Mouse (Mus musculus) neural tube, embryonic 12.5 days (tissue): ENCODE measurements around the gene Atp6v0e2. TPM values are rescaled to one million over a fixed set of nuclear protein-coding genes. Genes with fewer than 3 reads are reported as not detected.

ENCODE experiments used
- ATAC-seq: fragments of 200-750 bp; cut with Nextera tagmentation; 2 replicates; pipeline ENCODE4 v1.8.0; 2017; ENCODE audit warnings: low read depth, mild to moderate bottlenecking, moderate TSS enrichment, moderate library complexity; ENCODE audit not compliant: low FRiP score
- H3K27ac ChIP-seq: fragments of 300-500 bp; sonication (generic); 2 replicates; pipeline ENCODE4 v1.5.1; 2016
- H3K27me3 ChIP-seq: fragments of 300-500 bp; sonication (generic); replicated peaks from 2 replicates; pipeline ENCODE4 v1.6.1; 2016; ENCODE audit warnings: mild to moderate bottlenecking
- H3K36me3 ChIP-seq: fragments of 300-500 bp; sonication (generic); 2 replicates; pipeline ENCODE4 v1.6.1; 2016; ENCODE audit warnings: mild to moderate bottlenecking
- H3K4me1 ChIP-seq: fragments of 300-500 bp; sonication (generic); 2 replicates; pipeline ENCODE4 v1.6.1; 2016
- H3K4me2 ChIP-seq: fragments of 300-500 bp; sonication (generic); replicated peaks from 2 replicates; pipeline ENCODE4 v1.6.1; 2016; ENCODE audit warnings: mild to moderate bottlenecking
- H3K4me3 ChIP-seq: fragments of 300-500 bp; sonication (generic); 2 replicates; pipeline ENCODE4 v1.5.1; 2016
- H3K9ac ChIP-seq: fragments of 300-500 bp; sonication (generic); 2 replicates; pipeline ENCODE4 v1.6.1; 2016; ENCODE audit warnings: mild to moderate bottlenecking
- H3K9me3 ChIP-seq: fragments of 300-500 bp; sonication (generic); 2 replicates; pipeline ENCODE4 v1.6.1; 2016; ENCODE audit warnings: mild to moderate bottlenecking
- WGBS: fragments of 180-500 bp; shearing (Covaris S2); methylation state at CpG from one replicate; pipeline ENCODE4 v1.1.7; 2016; 5-methylcytosine and 5-hydroxymethylcytosine counted together
- polyA plus RNA-seq: library from polyadenylated mRNA; unstranded; fragments of >200 nt; fragmentation: Nextera tagmentation; extraction: Ambion mirVana; gene quantifications from 2 replicates; pipeline ENCODE4 v1.2.1, GENCODE M21; 2016

The Atp6v0e2 gene
- polyA plus RNA-seq, 1 experiment from 2014 or later = 107 TPM

- Histone ChIP-seq H3K27me3 (no peaks in the 10 kb centered on the region), H3K36me3 (peaks cover 42% of the 10 kb centered on the region), H3K4me3 (no peak overlapping the region), H3K9me3 (no peaks in the 10 kb centered on the region), H3K9ac (no peak overlapping the region), H3K4me1 (peaks cover 6% of the 10 kb centered on the region; the same call in 1 of the 2 replicates), H3K4me2 (no peak overlapping the region), H3K27ac (no peak overlapping the region)
- WGBS = 57% methylated on average over 5 of the region's 5 CpGs
- no peak for ATAC-seq
Observed at GRCm38 (mm10) chr6:48566312-48566711, 28.9 kb downstream of the Atp6v0e2 start.

GRCm38 (mm10) chr6:48568036-48568984 lies 30.9 kb downstream of the Atp6v0e2 start:
- H3K27me3 ChIP-seq = no peaks in the 10 kb centered on the region
- WGBS = 88% methylated on average over 21 of the region's 21 CpGs
- H3K4me1 ChIP-seq = peaks cover 6% of the 10 kb centered on the region; the same call in 1 of the 2 replicates
- no peak overlapping the region for H3K9ac ChIP-seq
- H3K27ac ChIP-seq = no peak overlapping the region
- no peak for ATAC-seq
- H3K4me3 ChIP-seq = no peak overlapping the region
- H3K36me3 ChIP-seq = peaks cover 42% of the 10 kb centered on the region
- no peak overlapping the region for H3K4me2 ChIP-seq
- H3K9me3 ChIP-seq = no peaks in the 10 kb centered on the region

GRCm38 (mm10) chr6:48569065-48569807 lies 31.8 kb downstream of the Atp6v0e2 start:
- Histone ChIP-seq H3K4me3 (no peak overlapping the region), H3K9me3 (no peaks in the 10 kb centered on the region), H3K4me1 (peaks cover 6% of the 10 kb centered on the region; the same call in 1 of the 2 replicates), H3K36me3 (peaks cover 37% of the 10 kb centered on the region), H3K9ac (no peak overlapping the region), H3K4me2 (no peak overlapping the region), H3K27ac (no peak overlapping the region), H3K27me3 (no peaks in the 10 kb centered on the region)
- no peak for ATAC-seq
- 93% methylated on average over 8 of the region's 8 CpGs for WGBS

- H3K9me3 ChIP-seq = no peaks in the 10 kb centered on the region
- no peak for ATAC-seq
- H3K27ac ChIP-seq = no peak overlapping the region
- H3K4me2 ChIP-seq = no peak overlapping the region
- 90% methylated on average over 5 of the region's 5 CpGs for WGBS
- H3K9ac ChIP-seq = no peak overlapping the region
- peaks cover 20% of the 10 kb centered on the region for H3K36me3 ChIP-seq
- no peaks in the 10 kb centered on the region for H3K4me1 ChIP-seq
- H3K27me3 ChIP-seq = no peaks in the 10 kb centered on the region
- H3K4me3 ChIP-seq = no peak overlapping the region
Observed at GRCm38 (mm10) chr6:48572014-48572413, 34.6 kb downstream of the Atp6v0e2 start.

GRCm38 (mm10) chr6:48572572-48573061 lies 35.2 kb downstream of the Atp6v0e2 start, which contains the start of gene Rarres2:
Rarres2 (minus strand) TSS chr6:48572789.
- no peaks in the 10 kb centered on the region for H3K9me3 ChIP-seq
- H3K4me1 ChIP-seq = no peaks in the 10 kb centered on the region
- H3K4me3 ChIP-seq = no peak within 1 kb of the TSS
- no peak within 1 kb of the TSS for H3K4me2 ChIP-seq
- no peak within 1 kb of the TSS for H3K9ac ChIP-seq
- no peak for ATAC-seq
- WGBS = 46% methylated on average over 6 of the region's 6 CpGs
- peaks cover 20% of the 10 kb centered on the region for H3K36me3 ChIP-seq
- no peak within 1 kb of the TSS for H3K27ac ChIP-seq
- no peaks in the 10 kb centered on the region for H3K27me3 ChIP-seq

- Histone ChIP-seq H3K4me3 (no peak overlapping the region), H3K4me1 (no peaks in the 10 kb centered on the region), H3K9ac (no peak overlapping the region), H3K27me3 (no peaks in the 10 kb centered on the region), H3K4me2 (no peak overlapping the region), H3K9me3 (no peaks in the 10 kb centered on the region), H3K36me3 (peaks cover 19% of the 10 kb centered on the region), H3K27ac (no peak overlapping the region)
- 72% methylated on average over 10 of the region's 10 CpGs for WGBS
- ATAC-seq = no peak
Observed at GRCm38 (mm10) chr6:48573280-48573679, 35.9 kb downstream of the Atp6v0e2 start.

GRCm38 (mm10) chr6:48573981-48574380 lies 36.6 kb downstream of the Atp6v0e2 start:
- no peak overlapping the region for H3K9ac ChIP-seq
- no peak overlapping the region for H3K27ac ChIP-seq
- no peaks in the 10 kb centered on the region for H3K9me3 ChIP-seq
- no peak for ATAC-seq
- no peak overlapping the region for H3K4me2 ChIP-seq
- no peaks in the 10 kb centered on the region for H3K4me1 ChIP-seq
- 81% methylated on average over 3 of the region's 3 CpGs for WGBS
- peaks cover 12% of the 10 kb centered on the region for H3K36me3 ChIP-seq
- no peak overlapping the region for H3K4me3 ChIP-seq
- no peaks in the 10 kb centered on the region for H3K27me3 ChIP-seq

GRCm38 (mm10) chr6:48578736-48579135 lies 41.3 kb downstream of the Atp6v0e2 start:
- H3K27ac ChIP-seq = no peak overlapping the region
- no peak overlapping the region for H3K9ac ChIP-seq
- no peak for ATAC-seq
- WGBS = 64% methylated on average over 5 of the region's 5 CpGs
- no peaks in the 10 kb centered on the region for H3K9me3 ChIP-seq
- no peaks in the 10 kb centered on the region for H3K4me1 ChIP-seq
- no peaks in the 10 kb centered on the region for H3K36me3 ChIP-seq
- H3K4me3 ChIP-seq = no peak overlapping the region
- no peaks in the 10 kb centered on the region for H3K27me3 ChIP-seq
- H3K4me2 ChIP-seq = no peak overlapping the region

- Histone ChIP-seq H3K4me3 (no peak overlapping the region), H3K9me3 (no peaks in the 10 kb centered on the region), H3K27me3 (no peaks in the 10 kb centered on the region), H3K36me3 (no peaks in the 10 kb centered on the region), H3K4me2 (no peak overlapping the region), H3K4me1 (no peaks in the 10 kb centered on the region), H3K27ac (no peak overlapping the region), H3K9ac (no peak overlapping the region)
- WGBS = 50% methylated on average over 5 of the region's 5 CpGs
- no peak for ATAC-seq
Observed at GRCm38 (mm10) chr6:48579215-48579648, 41.8 kb downstream of the Atp6v0e2 start.

GRCm38 (mm10) chr6:48581257-48581656 lies 43.8 kb downstream of the Atp6v0e2 start:
- no peak for ATAC-seq
- H3K27ac ChIP-seq = no peak overlapping the region
- H3K9ac ChIP-seq = no peak overlapping the region
- no peaks in the 10 kb centered on the region for H3K4me1 ChIP-seq
- no peaks in the 10 kb centered on the region for H3K9me3 ChIP-seq
- WGBS = 38% methylated on average over 3 of the region's 3 CpGs
- no peak overlapping the region for H3K4me3 ChIP-seq
- no peak overlapping the region for H3K4me2 ChIP-seq
- H3K36me3 ChIP-seq = no peaks in the 10 kb centered on the region
- no peaks in the 10 kb centered on the region for H3K27me3 ChIP-seq

- Histone ChIP-seq H3K9ac (no peak overlapping the region), H3K4me2 (no peak overlapping the region), H3K27me3 (no peaks in the 10 kb centered on the region), H3K4me3 (no peak overlapping the region), H3K9me3 (no peaks in the 10 kb centered on the region), H3K36me3 (no peaks in the 10 kb centered on the region), H3K4me1 (no peaks in the 10 kb centered on the region), H3K27ac (no peak overlapping the region)
- ATAC-seq = no peak
- WGBS = 64% methylated on average over 3 of the region's 3 CpGs
Observed at GRCm38 (mm10) chr6:48582037-48582436, 44.6 kb downstream of the Atp6v0e2 start.

- Histone ChIP-seq H3K4me1 (peaks cover 9% of the 10 kb centered on the region; the same call in 1 of the 2 replicates), H3K27ac (no peak within 1 kb of the TSS), H3K4me2 (no peak within 1 kb of the TSS), H3K9me3 (no peaks in the 10 kb centered on the region), H3K27me3 (no peaks in the 10 kb centered on the region), H3K4me3 (no peak within 1 kb of the TSS), H3K36me3 (no peaks in the 10 kb centered on the region), H3K9ac (no peak within 1 kb of the TSS)
- no peak for ATAC-seq
- WGBS = 69% methylated on average over 6 of the region's 6 CpGs
Observed at GRCm38 (mm10) chr6:48589194-48589750, 51.9 kb downstream of the Atp6v0e2 start, which contains the start of gene Gm45021. Gm45021 (plus strand) TSS chr6:48589610.
